Mouse (Mus musculus) myocyte (in vitro differentiated cells): ENCODE data around the gene Gm17349. TPM values are rescaled to one million over a fixed set of nuclear protein-coding genes. Genes with fewer than 3 reads are reported as not detected.

ENCODE experiments used
- H3K27me3 ChIP-seq: one replicate; pipeline ENCODE4 v1.6.1; 2011; ENCODE audit not compliant: control insufficient read depth, insufficient read depth, insufficient read length
- H3K36me3 ChIP-seq: one replicate; pipeline ENCODE4 v1.6.1; 2011; ENCODE audit not compliant: control insufficient read depth, insufficient read depth
- H3K4me2 ChIP-seq: one replicate; pipeline ENCODE4 v1.6.1; 2011; ENCODE audit warnings: low read depth, control low read depth
- H3K4me3 ChIP-seq: one replicate; pipeline ENCODE4 v1.5.1; 2011; ENCODE audit warnings: mild to moderate bottlenecking, control low read depth, moderate library complexity
- H3K79me2 ChIP-seq: one replicate; pipeline ENCODE4 v1.6.1; 2011; ENCODE audit not compliant: control insufficient read depth, insufficient read depth
- H3ac ChIP-seq: one replicate; pipeline ENCODE4 v1.6.1; 2011; ENCODE audit not compliant: control insufficient read depth, insufficient read length
- CEBPB ChIP-seq: IDR thresholded peaks from 2 replicates; pipeline ENCODE4 v1.6.1; 2011; ENCODE audit warnings: mild to moderate bottlenecking, moderate library complexity; ENCODE audit not compliant: poor library complexity, insufficient read depth, severe bottlenecking
- E2F4 ChIP-seq: IDR thresholded peaks from one replicate; pipeline ENCODE4 v1.6.1; 2011; ENCODE audit warnings: mild to moderate bottlenecking, control low read depth, moderate library complexity; ENCODE audit not compliant: insufficient read depth
- MAX ChIP-seq: IDR thresholded peaks from one replicate; pipeline ENCODE4 v1.6.1; 2011; ENCODE audit warnings: low read depth, mild to moderate bottlenecking, control low read depth
- MYOD1 ChIP-seq, 3 experiments: IDR thresholded peaks; one replicate each; pipeline ENCODE4 v1.6.1; 2011; ENCODE audit warnings: control low read depth in 2 of 3, low read depth in 2 of 3, mild to moderate bottlenecking in 2 of 3, moderate library complexity in 1 of 3; ENCODE audit not compliant: insufficient read length in 2 of 3, control insufficient read depth in 1 of 3
- MYOG ChIP-seq, 3 experiments: IDR thresholded peaks; one replicate each; pipeline ENCODE4 v1.6.1; 2011; ENCODE audit warnings: control low read depth in 2 of 3, low read depth in 2 of 3, mild to moderate bottlenecking in 2 of 3; ENCODE audit not compliant: insufficient read length in 2 of 3, control insufficient read depth in 1 of 3, insufficient read depth in 1 of 3
- POLR2A ChIP-seq: IDR thresholded peaks from one replicate; pipeline ENCODE4 v1.6.1; 2011; ENCODE audit warnings: low read depth, mild to moderate bottlenecking, control low read depth, moderate library complexity; ENCODE audit not compliant: insufficient read length
- POLR2AphosphoS2 ChIP-seq: IDR thresholded peaks from one replicate; pipeline ENCODE4 v1.6.1; 2011; ENCODE audit warnings: low read depth, control low read depth; ENCODE audit not compliant: insufficient read length
- REST ChIP-seq: IDR thresholded peaks from one replicate; pipeline ENCODE4 v1.6.1; 2011; ENCODE audit warnings: mild to moderate bottlenecking, control low read depth, moderate library complexity; ENCODE audit not compliant: insufficient read depth, insufficient read length
- SRF ChIP-seq: IDR thresholded peaks from one replicate; pipeline ENCODE4 v1.6.1; 2011; ENCODE audit warnings: low read depth; ENCODE audit not compliant: control insufficient read depth, insufficient read length
- TCF12 ChIP-seq: IDR thresholded peaks from one replicate; pipeline ENCODE4 v1.6.1; 2011; ENCODE audit warnings: mild to moderate bottlenecking, control low read depth; ENCODE audit not compliant: poor library complexity, insufficient read depth, severe bottlenecking
- TCF3 ChIP-seq: IDR thresholded peaks from one replicate; pipeline ENCODE4 v1.6.1; 2011; ENCODE audit warnings: low read depth, control low read depth; ENCODE audit not compliant: insufficient read length
- USF1 ChIP-seq: IDR thresholded peaks from one replicate; pipeline ENCODE4 v1.6.1; 2011; ENCODE audit warnings: low read depth, mild to moderate bottlenecking, control low read depth, moderate library complexity
- polyA plus RNA-seq: library from polyadenylated mRNA; unstranded; fragments of >200 nt; fragmentation: generic; extraction: Trizol; gene quantifications from one replicate; pipeline ENCODE4 v1.2.1, GENCODE M21; 2012; ENCODE audit warnings: missing spikeins

Gene Gm17349
- polyA plus RNA-seq, 1 experiment, result not detected

DNA sequence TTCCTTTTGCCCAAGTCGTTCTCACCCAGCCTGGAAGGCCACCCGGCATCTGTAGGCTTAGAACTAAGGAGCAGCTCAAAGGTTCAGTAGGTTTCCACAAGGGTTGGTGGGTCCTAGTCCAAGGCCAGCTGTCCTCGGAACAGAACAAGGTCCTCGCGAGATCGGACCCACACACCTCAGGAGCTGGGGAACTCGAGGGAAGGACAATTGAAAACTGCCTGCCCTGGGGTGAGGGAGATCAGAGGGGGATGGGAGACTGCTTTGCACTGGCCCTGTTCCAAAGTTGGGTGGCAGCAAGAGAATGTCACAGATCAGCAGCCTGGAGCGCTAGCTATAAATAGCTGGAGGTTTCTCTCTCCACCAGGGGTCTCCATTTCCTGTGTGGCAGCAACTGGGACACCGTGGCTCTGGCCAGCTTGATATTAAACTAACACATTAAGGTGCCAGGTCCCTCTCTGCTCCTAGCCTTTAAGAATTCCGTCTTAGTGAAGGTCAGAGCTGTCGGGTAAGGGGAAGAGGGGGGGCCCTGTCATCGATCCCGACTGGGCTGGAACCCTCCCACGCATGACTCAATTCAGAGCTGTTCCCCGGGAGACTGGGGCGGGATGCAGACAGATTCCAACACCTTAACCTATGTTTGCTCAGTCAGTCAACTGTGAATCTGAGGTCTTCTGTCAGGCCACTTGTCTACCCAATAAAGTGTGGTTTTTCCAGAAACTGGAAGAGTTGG is 19.2 kb upstream of the Gm17349 start:
- Histone ChIP-seq H3K27me3 (no peaks in the 10 kb centered on the region), H3K4me3 (peak overlapping the region; percentile 52), H3K4me2 (peak overlapping the region; percentile 97), H3ac (no peak overlapping the region), H3K36me3 (peaks cover 18% of the 10 kb centered on the region), H3K79me2 (peaks cover 29% of the 10 kb centered on the region)
- TF ChIP-seq MAX (no peak), POLR2AphosphoS2 (peak; percentile 19), MYOG (IDR thresholded peaks at IDR 0.05; ENCODE audit: control insufficient read depth in 1 of 3, insufficient read depth in 1 of 3, insufficient read length in 2 of 3, low read depth in 2 of 3) (peak in 1 of 3 experiments; percentile 17), POLR2A (peak; percentile 38), REST (no peak)

DNA sequence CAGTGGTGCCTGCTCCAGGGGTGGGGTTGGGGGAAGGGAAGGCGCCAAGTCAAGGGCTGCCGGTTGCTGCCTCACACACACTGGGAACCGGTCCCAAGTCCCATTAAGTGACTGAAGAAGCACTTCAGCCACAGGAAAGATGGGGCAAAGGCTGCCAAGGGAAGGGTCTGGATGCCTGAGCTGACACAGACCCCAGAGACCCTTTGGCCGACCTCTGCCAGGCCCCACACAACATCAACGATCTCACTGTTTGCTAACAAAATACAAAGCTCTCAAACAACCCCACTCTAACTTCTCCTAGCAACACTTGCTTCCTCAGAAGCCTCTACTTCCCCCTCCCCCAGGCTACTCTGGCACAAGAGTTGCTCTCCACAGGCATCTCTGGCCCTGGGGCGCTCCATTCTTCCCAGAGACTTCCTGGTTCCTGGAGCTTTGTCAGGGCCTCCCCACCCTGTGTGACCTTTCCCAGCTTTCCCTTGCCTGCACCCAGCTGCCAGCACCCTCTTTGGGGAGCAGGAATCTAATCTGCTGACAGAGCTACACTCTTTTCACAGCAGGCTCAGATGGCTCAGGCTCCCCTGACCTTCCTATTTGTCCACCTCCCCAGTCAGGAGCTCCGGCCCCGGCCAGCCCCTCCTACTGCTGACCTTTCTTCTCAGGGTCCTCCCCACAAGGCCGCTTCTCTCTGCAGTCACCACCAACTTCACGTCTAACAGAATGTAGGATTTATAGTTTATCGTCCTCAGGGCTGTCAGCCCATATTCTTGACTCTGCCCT is 18.4 kb upstream of the Gm17349 start:
- H3K4me3 ChIP-seq, result peak overlapping the region; percentile 52
- peak overlapping the region; percentile 97 for H3K4me2 ChIP-seq
- H3K79me2 ChIP-seq, result peaks cover 29% of the 10 kb centered on the region
- H3ac ChIP-seq, result no peak overlapping the region
- H3K27me3 ChIP-seq, result no peaks in the 10 kb centered on the region
- H3K36me3 ChIP-seq, result peaks cover 12% of the 10 kb centered on the region
- TF ChIP-seq USF1, result no peak
- TF ChIP-seq POLR2AphosphoS2, result no peak
- TF ChIP-seq POLR2A, result no peak
- TF ChIP-seq MAX, result no peak
- TF ChIP-seq CEBPB, result no peak
- TF ChIP-seq MYOG (IDR thresholded peaks at IDR 0.05; ENCODE audit: control insufficient read depth in 1 of 3, insufficient read depth in 1 of 3, insufficient read length in 2 of 3, low read depth in 2 of 3), result no peak
- TF ChIP-seq REST, result no peak
- TF ChIP-seq TCF3, result no peak
- TF ChIP-seq MYOD1 (IDR thresholded peaks at IDR 0.05; ENCODE audit: control insufficient read depth in 1 of 3, insufficient read length in 2 of 3, low read depth in 2 of 3), result no peak
- TF ChIP-seq SRF, result no peak
- no peak for TF ChIP-seq TCF12
- TF ChIP-seq E2F4, result no peak

DNA sequence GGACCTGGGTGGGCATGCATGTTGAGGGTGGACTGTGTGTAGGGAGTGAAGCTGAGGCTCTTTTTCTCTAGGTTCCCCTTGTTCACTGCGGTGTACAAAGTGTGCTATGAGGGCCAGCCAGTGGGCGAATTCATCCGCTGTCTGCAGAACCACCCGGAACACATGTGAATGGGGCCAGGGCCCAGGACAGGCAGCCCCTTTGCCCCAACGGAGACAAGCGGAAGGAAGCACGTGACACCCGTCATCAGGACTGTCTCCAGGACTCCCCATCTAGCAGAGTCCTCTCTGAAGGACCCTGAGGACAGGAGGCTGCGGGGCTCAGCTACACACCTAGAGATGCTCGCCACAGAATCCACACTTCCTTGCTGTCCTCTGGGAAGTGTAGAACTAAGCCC is 17.8 kb upstream of the Gm17349 start:
- H3K79me2 ChIP-seq, result peaks cover 23% of the 10 kb centered on the region
- TF ChIP-seq SRF (no peak), POLR2A (no peak), MAX (no peak), USF1 (no peak), CEBPB (no peak), MYOG (IDR thresholded peaks at IDR 0.05; ENCODE audit: control insufficient read depth in 1 of 3, insufficient read depth in 1 of 3, insufficient read length in 2 of 3, low read depth in 2 of 3) (no peak), TCF12 (no peak), REST (no peak), POLR2AphosphoS2 (no peak), E2F4 (no peak), MYOD1 (IDR thresholded peaks at IDR 0.05; ENCODE audit: control insufficient read depth in 1 of 3, insufficient read length in 2 of 3, low read depth in 2 of 3) (no peak), TCF3 (no peak)
- no peaks in the 10 kb centered on the region for H3K27me3 ChIP-seq
- H3K4me3 ChIP-seq, result no peak overlapping the region
- H3K36me3 ChIP-seq, result peaks cover 6% of the 10 kb centered on the region
- no peak overlapping the region for H3ac ChIP-seq
- peak overlapping the region; percentile 97 for H3K4me2 ChIP-seq

DNA sequence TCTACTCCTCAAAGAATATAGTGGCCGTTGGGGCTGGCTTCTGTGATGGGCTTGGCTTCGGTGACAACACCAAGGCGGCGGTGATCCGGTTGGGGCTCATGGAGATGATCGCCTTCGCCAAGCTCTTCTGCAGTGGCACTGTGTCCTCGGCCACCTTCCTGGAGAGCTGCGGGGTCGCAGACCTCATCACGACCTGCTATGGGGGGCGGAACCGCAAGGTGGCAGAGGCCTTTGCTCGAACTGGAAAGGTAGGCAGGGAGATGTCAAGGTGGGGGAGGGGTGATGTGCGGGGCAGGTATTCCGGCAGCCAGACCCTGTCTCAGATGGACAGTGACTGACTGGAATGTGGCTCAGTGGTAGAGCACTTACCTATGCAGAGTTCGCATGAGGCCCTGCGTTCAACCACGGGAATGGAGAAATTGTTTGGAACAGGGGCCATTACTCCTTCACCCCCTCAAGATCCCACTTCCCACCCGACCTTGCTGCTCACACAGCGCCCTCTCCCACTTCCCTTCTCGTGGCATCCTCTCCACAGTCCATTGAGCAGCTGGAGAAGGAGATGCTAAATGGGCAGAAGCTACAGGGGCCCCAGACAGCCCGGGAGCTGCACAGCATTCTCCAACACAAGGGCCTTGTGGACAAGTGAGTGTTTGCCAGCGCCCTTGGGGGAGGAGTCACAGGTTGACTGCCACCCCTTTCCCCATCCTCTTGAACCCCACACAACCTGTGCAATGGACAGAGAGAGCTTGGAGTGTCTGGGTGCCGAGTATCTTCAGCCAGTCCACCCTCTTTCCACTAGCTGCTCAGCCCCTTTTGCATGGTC is 16.8 kb upstream of the Gm17349 start:
- no peak overlapping the region for H3K4me2 ChIP-seq
- H3K27me3 ChIP-seq, result no peaks in the 10 kb centered on the region
- H3K36me3 ChIP-seq, result no peaks in the 10 kb centered on the region
- H3K79me2 ChIP-seq, result peaks cover 14% of the 10 kb centered on the region
- H3K4me3 ChIP-seq, result no peak overlapping the region
- H3ac ChIP-seq, result no peak overlapping the region
- TF ChIP-seq POLR2A, result no peak
- TF ChIP-seq USF1, result no peak
- TF ChIP-seq CEBPB, result no peak
- no peak for TF ChIP-seq E2F4
- TF ChIP-seq SRF, result no peak
